Mouse (Mus musculus): ENCODE results near the gene Dlst. TPM values are rescaled to one million over a fixed set of nuclear protein-coding genes. Genes with fewer than 3 reads are reported as not detected.

The Dlst gene
- total RNA-seq, 2 experiments from 2014 or later: 144 to 153 TPM

DNA sequence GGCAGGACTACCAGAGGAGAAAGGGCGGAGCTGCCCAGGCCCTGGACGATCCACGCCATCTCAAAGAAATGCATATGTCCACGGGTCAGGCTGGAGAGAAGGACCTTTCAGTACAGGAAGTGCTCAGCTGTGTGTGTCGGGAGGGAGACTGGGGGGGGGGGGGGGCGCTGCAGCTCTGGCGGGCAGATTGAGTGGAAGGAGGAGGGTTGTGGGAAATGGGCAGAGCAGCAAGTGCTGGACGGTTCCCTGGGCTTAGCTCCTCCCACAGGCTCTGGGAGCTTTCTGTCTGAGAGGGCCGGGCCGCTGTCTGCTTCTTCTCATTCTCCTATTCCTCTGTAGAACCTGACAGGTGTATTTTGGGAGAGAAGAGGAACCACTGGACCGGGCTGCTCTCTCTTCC, 35.7 kb downstream of the Dlst start:
- DNase-seq (ENCODE audit: extremely low spot score in 1 of 2, low spot score in 1 of 2): no peak

DNA sequence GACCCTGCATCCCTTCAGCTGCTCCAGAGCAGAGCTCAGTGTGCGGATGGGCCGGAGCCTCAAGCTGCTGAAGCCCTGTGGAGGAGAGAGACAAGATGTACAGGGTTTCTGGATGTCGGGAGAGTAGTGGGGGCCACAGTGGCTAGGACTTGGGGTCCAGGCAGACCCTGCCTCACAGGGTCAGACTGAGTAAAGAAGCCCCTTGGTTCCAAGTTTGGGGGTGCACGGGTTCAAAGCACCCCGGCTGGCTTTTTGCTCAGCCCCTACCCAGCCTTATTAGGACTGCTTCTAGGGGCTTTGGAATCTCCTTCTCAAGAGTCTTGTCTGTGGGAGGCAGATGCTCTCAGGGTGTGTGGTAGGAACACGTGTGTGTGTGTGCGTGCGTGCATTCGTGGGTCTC, 36.2 kb downstream of the Dlst start:
- DNase-seq (ENCODE audit: extremely low spot score in 1 of 2, low spot score in 1 of 2): peak in 1 of 2 experiments; percentile 8

DNA sequence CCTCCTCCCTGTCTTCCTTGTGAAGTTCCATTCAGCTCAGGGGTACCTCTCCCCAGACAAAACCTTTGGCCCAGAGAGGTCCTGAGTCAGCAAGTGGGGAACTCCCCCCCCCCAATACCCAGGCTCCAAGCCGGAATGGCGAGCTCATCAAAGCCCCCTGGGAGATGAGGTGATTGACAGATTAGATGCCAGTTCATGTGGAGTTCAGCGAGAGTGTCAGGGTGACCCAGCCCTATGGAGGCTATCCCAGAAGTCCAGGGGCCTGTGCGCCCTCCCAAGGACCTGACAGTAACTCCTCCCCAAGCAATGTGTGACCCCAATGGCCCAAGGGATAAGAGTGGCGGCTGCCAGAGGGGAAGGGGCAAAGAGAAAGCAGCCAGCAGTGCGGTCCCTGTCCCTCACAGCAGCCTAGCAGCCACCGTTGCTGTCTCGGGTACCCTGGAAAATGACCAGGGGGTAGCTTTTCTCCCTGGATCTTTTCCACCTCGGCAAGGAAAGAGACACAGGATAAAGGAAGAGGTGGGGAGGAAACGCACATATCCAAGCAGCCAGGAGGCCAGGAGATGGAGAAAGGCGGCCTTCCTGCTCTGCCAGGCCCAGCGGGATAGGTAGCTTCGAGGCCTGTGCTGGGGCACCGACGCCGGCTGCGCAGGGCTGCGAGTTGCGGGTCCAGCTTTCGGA, 39.8 kb downstream of the Dlst start:
- no peak for DNase-seq (ENCODE audit: extremely low spot score in 1 of 2, low spot score in 1 of 2)

DNA sequence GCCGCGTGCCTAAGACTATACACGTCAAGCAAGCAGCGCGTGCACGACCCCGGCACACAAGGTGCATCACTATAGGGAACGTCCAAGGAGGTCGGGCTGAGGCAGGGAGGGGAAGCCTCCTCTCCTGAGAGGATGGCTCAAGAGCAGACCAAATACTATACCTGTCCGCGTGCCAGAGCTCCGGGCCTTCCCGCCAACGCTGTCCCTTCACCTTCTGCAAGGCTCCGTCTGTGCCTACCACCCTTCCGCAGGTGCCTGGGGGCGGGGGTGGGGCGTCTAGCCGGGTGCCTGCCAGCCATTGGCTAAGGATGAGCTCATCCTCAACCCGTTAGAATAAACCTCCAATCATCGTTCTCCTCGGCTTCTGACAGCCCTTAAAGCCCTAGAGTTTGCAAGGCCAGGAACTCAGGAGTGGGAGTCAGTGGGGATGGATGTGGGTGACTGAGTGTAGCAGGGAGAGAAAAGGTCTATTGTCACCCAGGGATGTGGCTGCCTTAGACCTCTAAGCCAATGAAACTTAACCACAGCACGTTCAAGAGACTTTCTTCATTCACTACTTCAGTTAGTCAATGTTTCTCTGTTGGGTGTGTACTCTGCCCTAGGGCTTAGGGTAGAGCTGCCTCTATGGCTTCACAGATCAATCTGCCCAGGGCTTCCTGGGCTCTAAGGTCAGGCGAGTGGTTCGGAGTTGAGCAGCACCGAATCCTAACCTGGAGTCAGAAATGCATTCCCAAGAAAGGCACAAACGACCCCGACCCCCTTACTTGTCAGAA, 40.6 kb downstream of the Dlst start, which contains the start of gene Rps6kl1:
Gene Rps6kl1 (minus strand): TSS at position 263 of the 773 bp plus-strand sequence.
- DNase-seq (ENCODE audit: extremely low spot score in 1 of 2, low spot score in 1 of 2): peak; percentile 65 to 71

DNA sequence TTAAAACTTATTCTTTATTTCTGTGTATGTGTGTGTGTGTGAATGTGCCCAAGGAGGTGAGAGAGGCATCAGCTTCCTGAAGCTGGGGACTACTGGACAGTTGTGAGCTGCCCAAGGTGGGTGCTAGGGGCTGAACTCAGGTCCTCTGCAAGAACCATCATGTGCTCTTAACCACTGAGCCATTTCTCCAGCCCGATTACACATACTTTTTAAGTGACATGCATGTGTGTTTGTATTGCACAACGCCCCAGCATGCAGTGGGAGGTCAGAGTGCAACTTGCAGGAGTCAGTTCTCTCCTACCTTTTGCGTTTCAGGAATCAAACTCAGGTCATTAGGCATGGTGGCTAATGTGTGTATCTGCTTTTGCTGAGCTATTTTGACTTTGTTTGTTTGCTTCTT, 42.4 kb downstream of the Dlst start:
- DNase-seq (ENCODE audit: extremely low spot score in 1 of 2, low spot score in 1 of 2): no peak

DNA sequence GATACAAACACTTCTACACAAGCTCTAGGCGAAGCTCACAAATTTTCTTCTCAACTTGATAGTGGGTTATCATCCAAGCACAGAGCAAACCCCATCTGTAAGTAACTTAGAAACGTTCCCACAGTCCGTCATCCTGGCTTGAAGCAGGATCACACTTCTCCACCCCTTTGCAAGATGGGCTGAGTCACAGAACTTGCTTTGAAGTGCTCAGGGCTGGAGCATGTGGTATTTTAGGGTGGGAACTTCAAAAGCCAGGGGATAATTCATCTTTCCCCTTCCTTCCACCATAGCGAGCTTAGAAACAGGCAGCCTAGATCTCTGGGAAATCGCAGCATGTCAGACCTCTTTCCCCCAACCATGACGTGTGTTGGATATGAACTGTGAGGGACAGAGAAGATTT, 45.7 kb downstream of the Dlst start:
- no peak for DNase-seq (ENCODE audit: extremely low spot score in 1 of 2, low spot score in 1 of 2)

DNA sequence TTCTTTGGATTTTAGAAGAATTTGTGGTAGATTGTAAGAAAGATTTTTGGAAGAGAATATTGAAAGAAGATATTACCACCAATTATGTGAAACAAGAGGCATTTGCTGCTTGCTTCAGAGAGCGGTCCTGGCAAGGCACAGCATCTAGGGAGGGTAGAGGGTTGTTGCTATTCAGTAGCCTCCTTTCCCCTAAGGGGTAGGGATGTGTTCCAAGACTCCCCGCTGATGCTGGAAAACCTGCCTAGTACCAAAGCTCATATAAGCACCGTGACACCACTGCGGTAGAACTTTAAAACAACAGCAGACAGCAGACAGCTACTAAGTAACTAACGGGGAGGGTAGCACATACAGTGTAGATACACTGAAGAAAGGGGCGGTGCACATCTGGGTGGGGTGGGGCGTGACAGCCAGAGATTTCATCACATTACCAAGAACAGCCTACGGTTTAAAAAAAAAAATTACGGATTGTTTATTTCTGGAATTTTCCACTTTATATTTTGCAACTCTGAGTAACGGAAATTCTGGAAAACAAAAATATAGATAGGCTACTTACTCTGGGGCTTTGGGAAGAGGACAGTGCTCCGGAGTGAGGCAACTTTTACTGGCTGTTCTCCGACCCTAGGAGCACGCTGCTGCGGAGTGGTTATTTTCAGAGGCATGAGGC, 47.3 kb downstream of the Dlst start:
- no peak for DNase-seq (ENCODE audit: extremely low spot score in 1 of 2, low spot score in 1 of 2)

DNA sequence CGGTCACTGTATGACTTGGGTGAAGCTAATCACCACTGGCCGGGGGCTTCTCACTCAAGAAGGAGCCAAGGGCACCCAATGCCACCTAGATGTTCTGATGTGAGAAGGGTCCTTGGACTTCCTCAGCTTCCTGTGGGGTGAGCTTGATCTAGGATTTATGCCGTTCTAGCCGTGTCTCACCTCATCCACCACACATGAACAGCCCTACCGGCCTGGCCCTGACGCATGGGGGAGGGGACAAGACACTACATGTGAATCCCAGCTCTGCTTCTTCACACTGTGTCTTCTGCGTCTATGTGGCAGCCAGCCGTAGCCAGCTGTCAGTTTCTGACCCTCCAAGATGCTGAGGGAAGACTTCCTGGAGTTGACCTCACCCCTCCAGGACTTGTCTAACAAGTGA, 48.2 kb downstream of the Dlst start:
- DNase-seq (ENCODE audit: extremely low spot score in 1 of 2, low spot score in 1 of 2): no peak

DNA sequence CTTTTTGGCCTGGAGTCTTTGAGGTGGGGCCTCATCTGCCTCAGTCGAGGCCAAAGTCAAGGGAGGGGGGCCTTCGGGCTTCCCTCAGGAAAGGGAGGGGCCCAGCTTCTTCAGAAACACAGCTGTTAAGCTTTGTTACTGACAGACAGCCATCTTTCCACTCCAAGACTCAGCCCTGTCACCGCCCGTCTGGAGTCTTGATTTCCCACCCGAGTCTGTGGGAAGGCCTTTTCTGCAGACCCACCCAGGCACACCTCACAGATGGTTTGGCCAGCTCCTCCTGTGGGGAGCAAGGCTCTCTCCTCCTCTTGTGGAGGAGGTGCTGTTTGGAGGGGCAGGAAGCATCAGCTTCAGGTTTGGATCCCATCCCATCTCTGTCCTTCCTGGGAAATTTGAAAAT, 49.0 kb downstream of the Dlst start:
- no peak for DNase-seq (ENCODE audit: extremely low spot score in 1 of 2, low spot score in 1 of 2)

DNA sequence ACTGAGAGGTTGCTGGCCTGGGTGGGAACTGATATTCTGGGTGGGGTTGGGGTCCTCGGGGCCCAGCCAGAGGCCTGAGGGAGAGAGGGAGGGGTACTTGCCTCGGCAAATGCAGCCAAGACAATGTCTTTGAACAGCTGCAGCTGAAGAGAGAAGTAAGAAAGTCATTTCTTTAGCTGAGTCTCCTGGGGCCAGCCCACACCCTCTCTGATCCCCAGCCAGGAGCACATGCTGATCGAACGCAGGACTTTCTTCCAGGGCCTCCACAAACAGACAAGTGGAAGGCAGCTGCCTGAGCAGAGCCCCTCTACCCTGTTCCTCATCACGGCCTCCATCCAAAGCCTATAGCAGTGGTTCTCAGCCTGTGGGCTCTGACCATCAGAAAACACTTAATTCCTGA, 54.4 kb downstream of the Dlst start:
- DNase-seq (ENCODE audit: extremely low spot score in 1 of 2, low spot score in 1 of 2): no peak

DNA sequence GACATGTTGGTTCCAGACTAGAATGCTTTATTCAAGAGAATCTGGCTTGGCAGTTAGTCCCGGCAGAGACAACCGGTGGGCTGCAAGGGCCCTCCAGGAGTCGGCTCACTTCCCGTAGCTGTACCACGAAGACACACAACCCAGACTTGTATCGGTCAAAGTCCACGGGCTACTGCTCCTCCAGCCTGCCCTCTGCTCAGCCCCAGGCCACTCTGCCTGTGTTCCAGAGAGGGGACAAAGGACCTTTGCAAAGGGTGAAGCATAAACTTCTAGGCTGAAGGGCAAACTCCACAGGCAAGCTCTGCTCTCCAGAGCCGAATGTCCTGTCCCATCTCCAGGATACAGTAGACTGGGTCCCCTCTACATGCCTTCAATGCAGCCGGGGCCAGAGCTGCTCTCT, 56.0 kb downstream of the Dlst start:
- DNase-seq (ENCODE audit: extremely low spot score in 1 of 2, low spot score in 1 of 2): no peak

DNA sequence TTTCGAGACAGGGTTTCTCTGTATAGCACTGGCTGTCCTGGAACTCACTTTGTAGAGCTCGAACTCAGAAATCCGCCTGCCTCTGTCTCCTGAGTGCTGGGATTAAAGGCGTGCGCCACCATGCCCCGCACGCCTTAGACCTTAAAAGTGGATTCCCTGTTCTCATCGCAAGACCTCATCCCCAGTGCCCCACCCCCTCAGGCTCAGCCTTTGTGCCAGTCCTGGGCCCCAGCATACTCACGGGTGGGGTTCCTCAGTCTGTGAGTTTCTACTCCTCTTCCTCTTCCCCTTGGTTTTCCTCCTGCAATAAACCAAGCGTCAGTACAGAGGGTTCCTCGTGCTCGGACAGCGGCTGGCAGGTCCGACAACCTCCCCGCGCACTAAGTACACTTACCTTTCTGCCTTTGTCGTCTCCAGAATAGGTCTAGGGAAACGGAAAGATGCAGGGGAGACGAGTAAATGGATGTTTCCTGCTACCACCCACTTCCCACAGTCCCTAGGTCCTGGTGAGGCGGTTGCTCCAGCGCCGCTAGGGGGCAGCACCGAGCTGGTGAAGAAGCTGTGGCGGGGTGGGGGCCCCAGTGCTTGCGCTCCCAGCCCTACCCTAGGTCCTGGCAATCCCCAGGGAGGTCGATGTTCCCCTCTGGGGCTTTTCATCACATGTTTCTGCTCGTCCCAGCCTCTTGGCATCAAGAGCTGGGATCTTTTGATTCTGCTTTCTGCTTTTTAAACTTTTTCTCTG, 58.7 kb downstream of the Dlst start:
- peak; percentile 93 to 98 for DNase-seq (ENCODE audit: extremely low spot score in 1 of 2, low spot score in 1 of 2)

DNA sequence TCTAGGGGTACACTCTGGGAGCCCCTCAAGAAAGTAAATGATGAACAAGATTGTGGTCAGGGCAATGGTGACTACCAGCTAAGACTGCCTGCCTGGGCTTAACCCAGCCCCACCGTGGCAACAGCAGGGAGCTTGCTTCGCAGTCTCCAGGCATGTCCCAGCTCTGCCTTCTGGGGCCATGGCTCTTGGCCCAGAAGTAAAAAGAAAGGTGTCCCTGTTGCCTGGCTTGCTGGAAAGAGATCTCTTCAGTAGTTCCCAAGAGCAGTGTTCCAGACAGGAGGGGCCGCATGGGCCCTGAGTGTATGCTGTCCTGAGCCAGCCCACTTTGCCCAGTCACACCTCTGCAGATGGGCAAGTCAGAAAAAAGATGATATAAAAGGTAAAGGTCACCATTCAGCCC, 59.2 kb downstream of the Dlst start:
- DNase-seq (ENCODE audit: extremely low spot score in 1 of 2, low spot score in 1 of 2): no peak

DNA sequence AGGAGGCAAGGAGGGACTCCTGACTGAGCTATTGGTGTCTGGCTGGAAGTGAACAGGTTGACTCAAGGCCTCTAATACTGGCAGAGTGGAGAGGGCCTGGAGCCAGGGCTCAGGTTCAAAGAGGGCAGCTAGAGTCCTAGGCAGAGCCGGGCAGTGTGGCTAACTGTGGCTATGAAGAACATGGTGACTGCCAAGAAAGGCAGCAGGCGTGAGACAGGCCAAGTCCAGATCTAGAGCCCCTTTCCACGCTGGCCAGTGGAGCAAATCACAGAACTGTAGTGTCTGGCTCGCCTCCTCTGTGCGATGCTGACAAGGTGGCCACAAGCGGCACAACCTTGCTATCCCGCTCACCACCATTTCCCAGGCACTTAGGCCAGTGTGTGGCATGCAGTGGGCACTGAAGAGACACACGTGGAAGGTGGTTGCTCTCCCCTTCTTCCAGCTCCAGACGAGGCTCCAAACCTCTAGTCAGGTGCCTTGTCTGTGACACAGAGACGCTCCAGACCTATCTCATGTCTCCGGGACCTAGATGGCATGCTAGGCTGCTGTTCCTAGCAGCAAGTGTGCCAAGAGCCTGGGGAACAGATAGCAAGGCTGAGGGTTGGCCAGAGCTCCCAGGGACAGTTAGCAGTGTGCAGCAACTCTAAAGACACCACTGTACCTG, 59.8 kb downstream of the Dlst start:
- DNase-seq (ENCODE audit: extremely low spot score in 1 of 2, low spot score in 1 of 2): no peak

DNA sequence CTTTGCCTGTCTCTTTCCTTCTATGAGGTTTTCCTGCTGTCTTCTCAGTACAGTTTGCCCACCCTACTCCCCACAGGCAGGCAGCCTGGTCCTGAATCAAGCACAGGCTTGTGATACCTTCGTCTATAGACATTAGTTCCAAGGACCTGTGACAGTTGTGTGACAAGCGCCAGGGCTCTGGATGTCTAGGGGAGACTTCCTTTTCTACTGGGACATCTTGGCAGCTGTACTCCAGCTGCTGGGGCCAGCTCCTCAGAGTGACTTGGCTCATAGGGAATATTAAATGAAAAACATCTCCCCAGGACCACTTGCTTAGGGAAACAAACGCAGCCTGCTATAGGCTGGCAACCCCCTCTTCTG, 60.3 kb downstream of the Dlst start:
- DNase-seq (ENCODE audit: extremely low spot score in 1 of 2, low spot score in 1 of 2): no peak

DNA sequence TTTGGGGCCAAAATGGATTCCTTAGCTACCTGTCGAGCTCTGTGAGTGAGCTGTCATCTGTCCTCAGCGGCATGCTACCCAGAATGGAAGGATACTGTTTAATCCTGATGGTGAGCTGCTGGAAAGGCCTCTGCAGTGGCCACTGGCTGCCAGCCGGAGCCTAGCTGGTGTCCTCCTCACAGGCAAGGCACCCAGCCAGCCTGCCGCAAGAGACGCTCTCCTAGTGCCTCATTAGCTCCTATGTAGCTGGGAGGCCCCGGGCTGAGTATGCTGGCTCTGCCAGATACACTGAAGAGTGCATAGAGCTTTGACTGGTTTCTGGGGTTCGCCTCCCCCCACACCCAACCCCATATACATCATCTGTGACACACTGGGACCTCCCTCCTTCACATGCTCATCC, 63.4 kb downstream of the Dlst start:
- DNase-seq (ENCODE audit: extremely low spot score in 1 of 2, low spot score in 1 of 2): no peak

DNA sequence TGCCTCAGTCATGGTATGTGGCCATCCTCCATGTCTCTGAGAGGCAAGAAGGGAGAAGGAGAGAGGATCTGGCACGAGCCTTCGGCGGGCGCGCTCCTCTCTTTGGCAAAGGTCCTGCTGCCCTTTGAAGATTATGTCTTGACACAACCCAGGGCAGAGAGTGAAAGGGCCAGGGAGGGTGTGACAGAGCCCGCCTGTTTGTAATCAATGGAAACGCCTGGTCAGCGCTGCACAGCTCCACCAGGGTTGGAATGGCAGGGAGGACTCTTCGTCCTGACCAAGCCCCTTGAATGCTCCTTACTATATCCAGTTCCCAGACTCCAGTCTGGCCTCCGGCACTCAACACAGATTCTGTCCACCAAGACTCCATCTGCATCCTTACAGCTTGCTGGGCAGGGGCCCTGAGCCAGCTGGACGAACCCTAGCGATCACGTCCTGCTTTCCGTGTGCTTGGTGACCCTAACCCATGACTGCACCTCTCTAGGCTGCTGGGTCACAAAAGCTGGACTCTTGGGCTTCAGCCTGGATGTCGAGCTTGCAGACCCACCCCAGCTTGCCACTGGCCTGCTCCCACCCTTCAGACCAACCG, 64.5 kb downstream of the Dlst start:
- no peak for DNase-seq (ENCODE audit: extremely low spot score in 1 of 2, low spot score in 1 of 2)

DNA sequence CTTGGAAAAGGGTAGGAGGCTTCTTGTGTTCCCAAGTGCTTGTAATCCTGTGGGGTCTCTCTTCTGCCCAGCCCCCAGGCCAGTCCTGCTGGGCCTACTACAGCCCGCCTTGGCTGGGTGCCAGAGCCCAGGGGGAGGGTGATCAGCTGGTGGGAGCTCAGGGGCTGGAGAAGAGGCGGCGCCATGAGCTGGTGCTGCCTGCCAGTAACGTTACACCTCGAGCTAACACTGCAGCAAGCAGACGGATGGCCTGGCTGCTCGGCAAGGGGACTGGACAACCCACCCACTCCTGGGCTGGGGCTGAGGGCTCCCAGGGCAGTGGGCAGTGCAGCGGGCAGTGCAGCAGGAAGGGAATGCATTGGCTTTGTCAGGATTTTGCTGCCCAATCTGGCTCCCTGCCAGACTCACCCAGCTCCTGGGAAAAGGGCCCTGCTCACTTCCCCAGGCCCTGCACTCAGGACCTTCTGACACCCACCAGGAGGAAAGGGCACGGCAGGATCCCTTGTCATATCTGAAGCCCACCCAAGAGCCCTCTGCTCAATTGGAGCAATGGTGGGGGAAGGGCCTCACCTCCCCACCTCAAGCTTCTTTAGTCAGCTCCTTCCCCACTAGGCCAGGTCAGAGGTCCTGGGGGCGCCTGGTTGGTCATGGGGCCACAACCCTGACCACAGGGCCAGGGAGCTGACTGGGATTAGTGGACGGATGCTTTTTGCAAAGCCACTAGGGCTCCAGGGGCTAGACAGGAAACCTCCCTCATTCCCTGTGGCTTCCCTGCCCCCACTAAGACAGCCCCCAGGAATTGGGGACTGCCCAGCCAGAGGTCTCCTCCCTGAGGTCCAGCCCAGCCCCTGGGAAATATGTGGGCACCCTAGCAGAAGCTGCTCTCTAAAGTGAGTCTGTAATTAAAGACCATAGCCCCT, 65.6 kb downstream of the Dlst start:
- DNase-seq (ENCODE audit: extremely low spot score in 1 of 2, low spot score in 1 of 2): peak in 1 of 2 experiments; percentile 27
